Mouse (Mus musculus) testis, adult 10 weeks (tissue): ENCODE results near the gene Zfp101. TPM values are rescaled to one million over a fixed set of nuclear protein-coding genes. Genes with fewer than 3 reads are reported as not detected.

Source experiments
- polyA plus RNA-seq: library from polyadenylated mRNA; stranded (reverse); fragments of 350-450 nt; fragmentation: Illumina TruSeq; extraction: RNeasy Lipid Tissue Mini Kit (QIAGEN cat#74804); gene quantifications from one replicate; pipeline ENCODE4 v1.2.3, GENCODE M21; 2014; ENCODE audit warnings: low read depth, low replicate concordance

The Zfp101 gene
- 4.0 TPM for polyA plus RNA-seq

GRCm38 (mm10) chr17:33394182-33395034 is at the start of gene Zfp101:
TSS of gene Zfp101 (minus strand) at chr17:33394641.

GRCm38 (mm10) chr17:33432019-33432946 is 37.8 kb upstream of the Zfp101 start, which contains the start of gene Actl9:
TSS of gene Actl9 (plus strand) at chr17:33432896.

GRCm38 (mm10) chr17:33358411-33359384 is 35.7 kb downstream of the Zfp101 start, which contains the start of gene Zfp81:
TSS of gene Zfp81 (minus strand) at chr17:33358878.

Other genes with a start within 250 kb of the Zfp101 start
- gene Olfr55, start 226.2 kb downstream of the Zfp101 start, polyA plus RNA-seq: not detected
- gene Olfr239, start 203.3 kb downstream of the Zfp101 start, polyA plus RNA-seq: not detected
- gene Olfr1564, start 173.0 kb downstream of the Zfp101 start, polyA plus RNA-seq: 0.08 TPM
- 26.4 TPM for gene Zfp955a, start 139.5 kb downstream of the Zfp101 start, polyA plus RNA-seq
- gene Olfr63, start 130.0 kb downstream of the Zfp101 start, polyA plus RNA-seq: not detected
- 24.8 TPM for gene Zfp955b, start 105.1 kb downstream of the Zfp101 start, polyA plus RNA-seq
- gene Zfp81, start 35.8 kb downstream of the Zfp101 start, polyA plus RNA-seq: 50.8 TPM
- 80.1 TPM for gene Actl9, start 38.3 kb upstream of the Zfp101 start, polyA plus RNA-seq
- gene Adamts10, start 129.6 kb upstream of the Zfp101 start, polyA plus RNA-seq: 0.63 TPM
- gene Myo1f, start 161.1 kb upstream of the Zfp101 start, polyA plus RNA-seq: not detected
- 3.4 TPM for gene Zfp414, start 234.4 kb upstream of the Zfp101 start, polyA plus RNA-seq
- gene Pram1, start 243.4 kb upstream of the Zfp101 start, polyA plus RNA-seq: not detected